28 mouse cellular contexts compared by ENCODE assay signal in the genomic region with DNA sequence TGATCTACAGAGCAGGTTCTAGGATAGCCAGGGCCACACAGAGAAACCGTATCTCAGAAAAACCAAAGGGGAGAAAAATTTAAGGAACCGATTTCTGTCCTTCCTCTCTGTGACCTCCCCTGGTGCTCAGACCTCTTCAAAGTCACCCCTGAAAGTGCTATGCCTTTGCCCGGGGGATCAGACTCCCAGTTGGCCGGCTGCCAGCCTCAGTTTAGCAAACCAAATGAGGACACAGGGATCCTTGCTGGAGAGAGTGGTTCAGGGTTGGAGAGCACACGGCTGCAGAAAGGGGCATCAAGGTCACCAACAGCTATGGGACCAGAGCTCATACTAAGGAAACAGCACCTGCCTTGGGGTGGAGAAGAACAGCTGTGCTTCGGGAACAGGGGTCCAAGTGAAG. TPM values are rescaled to one million over a fixed set of nuclear protein-coding genes. Genes with fewer than 3 reads are reported as not detected.
DNase-seq lines count a peak whose midpoint lies in the region; ATAC-seq lines count a peak whose summit lies in the region.
"Had no signal": no experiment of that assay in that cellular context is flagged by ENCODE, and none has a peak within 500 bp of the region (broad histone marks: within the 10 kb centered on the region; RNA-seq: fewer than 3 reads in every experiment).

No protein-coding gene starts in this region.

- no peak overlapping the region for H3K4me2 ChIP-seq in midbrain, embryonic 14.5 days (ENCODE audit: low read length)
- H3K4me2 ChIP-seq: heart, embryonic 12.5 days; limb, embryonic 12.5 days; liver, embryonic 11.5 days; midbrain, embryonic 11.5 days; neural tube, embryonic 12.5 days had no signal

- peak; percentile 53 for DNase-seq in kidney, adult 11 months
- DNase-seq in kidney, postnatal 14 days = no peak
- DNase-seq in midbrain, embryonic 14.5 days = peak; percentile 25
- DNase-seq in midbrain, embryonic 10.5 days (ENCODE audit: low spot score) = no peak
- peak; percentile 90 for DNase-seq in R1 (ENCODE audit: low read depth, low spot score)
- no peak for DNase-seq in cerebellum, adult 11 months
- DNase-seq: adrenal gland, postnatal 10 days; cerebellum, adult 9-11 months; gastrocnemius, postnatal 25 days; heart, adult 18-20 months; heart, postnatal 10 days; liver, postnatal 0 days; right cerebral cortex, adult 18-20 months; right cerebral cortex, postnatal 4 days had no signal

- no peak overlapping the region for H3K9ac ChIP-seq in midbrain, embryonic 14.5 days (replicated peaks; ENCODE audit: low read length)
- H3K9ac ChIP-seq: heart, embryonic 12.5 days; limb, embryonic 12.5 days; liver, postnatal 0 days; neural tube, embryonic 12.5 days had no signal

- no peak overlapping the region for H3K4me3 ChIP-seq in midbrain, embryonic 14.5 days (replicated peaks; ENCODE audit: low read depth, low read length)
- H3K4me3 ChIP-seq in midbrain, embryonic 10.5 days = no peak overlapping the region
- no peak overlapping the region for H3K4me3 ChIP-seq in macrophage (ENCODE audit: inconsistent target)
- H3K4me3 ChIP-seq: forebrain, embryonic 10.5 days; heart, embryonic 12.5 days; limb, embryonic 12.5 days; neural tube, embryonic 12.5 days had no signal

- H3K36me3 ChIP-seq in midbrain, embryonic 14.5 days (ENCODE audit: control insufficient read depth, insufficient read depth, low read length) = no peaks in the 10 kb centered on the region
- H3K36me3 ChIP-seq in midbrain, embryonic 10.5 days = no peaks in the 10 kb centered on the region
- peaks cover 5% of the 10 kb centered on the region; the same call in 1 of the 2 replicates for H3K36me3 ChIP-seq in macrophage (ENCODE audit: inconsistent target)
- H3K36me3 ChIP-seq: forebrain, embryonic 10.5 days; G1E; heart, embryonic 12.5 days; limb, embryonic 12.5 days; neural tube, embryonic 12.5 days had no signal

- H3K79me2 ChIP-seq in macrophage (ENCODE audit: inconsistent target) = no peaks in the 10 kb centered on the region

- 0 out of 2 replicates have a peak, but pooled peaks cover 2% of the 10 kb centered on the region for H3K4me1 ChIP-seq in midbrain, embryonic 14.5 days (ENCODE audit: control insufficient read depth, insufficient read depth, low read length)
- H3K4me1 ChIP-seq in midbrain, embryonic 10.5 days = peaks cover 27% of the 10 kb centered on the region

- 56% methylated on average over 6 of the region's 6 CpGs for WGBS in midbrain, embryonic 14.5 days
- WGBS in midbrain, embryonic 10.5 days = 72% methylated on average over 6 of the region's 6 CpGs
- 45% methylated on average over 6 of the region's 6 CpGs for WGBS in macrophage (ENCODE audit: missing documents)

- no peaks in the 10 kb centered on the region for H3K27me3 ChIP-seq in midbrain, embryonic 14.5 days (ENCODE audit: control insufficient read depth, insufficient read depth, low read length)
- peaks cover 21% of the 10 kb centered on the region for H3K27me3 ChIP-seq in midbrain, embryonic 10.5 days (ENCODE audit: low read depth, poor library complexity, severe bottlenecking)
- H3K27me3 ChIP-seq: heart, embryonic 12.5 days; limb, embryonic 12.5 days; neural tube, embryonic 12.5 days; Patski had no signal

- H3K9me3 ChIP-seq in midbrain, embryonic 14.5 days (ENCODE audit: control insufficient read depth, low read length) = no peaks in the 10 kb centered on the region
- H3K9me3 ChIP-seq in midbrain, embryonic 10.5 days (replicated peaks) = no peaks in the 10 kb centered on the region
- H3K9me3 ChIP-seq: forebrain, embryonic 10.5 days; G1E; heart, embryonic 12.5 days; limb, embryonic 12.5 days; neural tube, embryonic 12.5 days had no signal

- ATAC-seq in midbrain, embryonic 14.5 days (ENCODE audit: low FRiP score, low TSS enrichment) = no peak
- ATAC-seq: activated CD4-positive, CD25-positive, alpha-beta regulatory T cell, adult 4 months; forebrain, embryonic 16.5 days; hindbrain, postnatal 0 days; liver, postnatal 0 days; lung, postnatal 0 days; Patski had no signal

- no peak overlapping the region for H3K27ac ChIP-seq in midbrain, embryonic 14.5 days (replicated peaks; ENCODE audit: low read depth, low read length)
- H3K27ac ChIP-seq in midbrain, embryonic 10.5 days (replicated peaks) = no peak overlapping the region
- peak overlapping the region; percentile 82; the same call in 1 of the 2 replicates for H3K27ac ChIP-seq in macrophage
- H3K27ac ChIP-seq: forebrain, embryonic 10.5 days; hindbrain, postnatal 0 days; limb, embryonic 12.5 days; neural tube, embryonic 12.5 days had no signal

RNA-seq across cellular contexts. Expression of gene She, which starts 33.9 kb away (rescaled TPM):
- polyA plus RNA-seq in midbrain, embryonic 14.5 days (2014; fragmentation: Nextera tagmentation; extraction: Ambion mirVana) = 0.57 and 2.0 TPM in 2 replicates
- polyA plus RNA-seq in midbrain, embryonic 10.5 days (2016; fragmentation: Nextera tagmentation; extraction: Ambion mirVana) = 2.0 and 2.1 TPM in 2 replicates
- not detected for total RNA-seq in macrophage (2018; cell fraction: chromatin; rRNA removed)
- total RNA-seq in macrophage (2018; cell fraction: cytosol; rRNA removed) = under 1 TPM in 8 of 26 experiments, not detected in 18; 0.03 to 0.05 (median 0.05) TPM
- not detected for total RNA-seq in macrophage (2018; cell fraction: nucleus; rRNA removed)
- not detected in 3 replicates for polyA plus RNA-seq in macrophage (2018)
- total RNA-seq: G1E; monocyte, adult 5-6 weeks had no signal
- polyA plus RNA-seq: G1E had no signal

RNA-seq across cellular contexts. Expression of gene Il6ra, which starts 48.0 kb away (rescaled TPM):
- polyA plus RNA-seq in midbrain, embryonic 14.5 days (2014; fragmentation: Nextera tagmentation; extraction: Ambion mirVana) = 0.27 and 0.66 TPM in 2 replicates
- 0.39 and 0.52 TPM in 2 replicates for polyA plus RNA-seq in midbrain, embryonic 10.5 days (2016; fragmentation: Nextera tagmentation; extraction: Ambion mirVana)
- 10 to 100 TPM in 21 of 26 experiments, 1 to 10 TPM in 5; 1.8 to 69.3 (median 37.4) TPM for total RNA-seq in macrophage (2018; cell fraction: chromatin; rRNA removed)
- total RNA-seq in macrophage (2018; cell fraction: cytosol; rRNA removed) = 10 to 100 TPM in 25 of 26 experiments, 1 to 10 TPM in 1; 9.7 to 75.5 (median 34.8) TPM
- 100 to 1,000 TPM in 2 of 26 experiments, 10 to 100 TPM in 24; 11.0 to 113 (median 57.1) TPM for total RNA-seq in macrophage (2018; cell fraction: nucleus; rRNA removed)
- polyA plus RNA-seq in macrophage (2018) = 19.4 to 52.9 TPM (median 29.9 TPM) in 3 replicates
- polyA plus RNA-seq: G1E had no signal

Comparison
In these comparisons a context has a peak if more than half of its experiments do, and no peak if none do; other contexts are left out.
1. DNase-seq: peak in kidney, adult 11 months (single experiment), midbrain, embryonic 14.5 days (single experiment) and R1 (single experiment); none in kidney, postnatal 14 days (single experiment), midbrain, embryonic 10.5 days (single experiment) and cerebellum, adult 11 months (single experiment).
2. RNA of gene Il6ra, which starts 48.0 kb away (polyA plus RNA-seq): 19.4 to 52.9 TPM in macrophage; 0.27 to 0.66 TPM in midbrain, embryonic 14.5 days and 0.39 to 0.52 TPM in midbrain, embryonic 10.5 days; every median in the first group is over 10 times any median in the second.